In the genomic region with DNA sequence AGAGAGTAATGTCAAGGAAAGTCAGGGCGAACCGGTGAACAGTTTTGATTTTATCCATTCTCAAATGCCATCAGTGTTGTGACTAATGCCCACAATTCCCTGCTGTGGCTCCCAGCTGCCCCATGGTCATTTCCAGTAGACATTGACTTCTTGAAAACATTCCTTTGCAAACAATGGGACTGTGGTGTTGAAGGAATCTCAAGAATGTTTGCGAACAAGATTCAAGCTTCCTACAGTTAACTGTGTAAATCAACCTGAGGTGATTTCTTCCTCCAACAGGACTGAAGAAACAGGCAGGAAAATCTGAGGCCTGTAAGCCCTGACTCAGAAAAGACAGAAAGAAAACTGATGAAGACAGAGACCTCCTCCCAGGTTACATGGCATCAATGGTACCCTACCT, we compare ENCODE assay signal across 18 mouse cellular contexts.
A peak's percentile ranks its signal among the peaks of the same experiment; 100 is the strongest.
DNase-seq lines count a peak whose midpoint lies in the region; ATAC-seq and TF ChIP-seq lines count a peak whose summit lies in the region.
"Had no signal": no experiment of that assay in that cellular context is flagged by ENCODE, and none has a peak within 500 bp of the region (broad histone marks: within the 10 kb centered on the region; RNA-seq: fewer than 3 reads in every experiment).

No protein-coding gene starts in this region.

- no peak for TF ChIP-seq CTCF in lung, adult 2 months (IDR thresholded peaks at IDR 0.05; ENCODE audit: insufficient read depth, low read length)
- no peak for TF ChIP-seq CTCF in embryonic fibroblast, embryonic 13.5 days (IDR thresholded peaks at IDR 0.05; ENCODE audit: borderline replicate concordance, insufficient read depth, low read length)

- no peak for TF ChIP-seq POLR2A in lung, adult 2 months (IDR thresholded peaks at IDR 0.05; ENCODE audit: borderline replicate concordance, extremely low read depth, low read depth, low read length)
- TF ChIP-seq POLR2A in embryonic fibroblast, embryonic 13.5 days (IDR thresholded peaks at IDR 0.05; ENCODE audit: low read depth, low read length) = no peak

- no peaks in the 10 kb centered on the region for H3K9me3 ChIP-seq in lung, embryonic 16.5 days (ENCODE audit: control insufficient read depth, low read length)
- H3K9me3 ChIP-seq in forebrain, embryonic 15.5 days = no peaks in the 10 kb centered on the region
- H3K9me3 ChIP-seq: embryonic facial prominence, embryonic 15.5 days; heart, embryonic 12.5 days; hindbrain, embryonic 10.5 days had no signal

- H3K4me3 ChIP-seq in lung, embryonic 16.5 days (ENCODE audit: low read length) = no peak overlapping the region
- no peak overlapping the region for H3K4me3 ChIP-seq in lung, adult 2 months (replicated peaks; ENCODE audit: extremely low read depth, low read depth, low read length)
- no peak overlapping the region for H3K4me3 ChIP-seq in embryonic fibroblast, embryonic 13.5 days (ENCODE audit: insufficient read depth, low read length)
- H3K4me3 ChIP-seq in forebrain, embryonic 15.5 days = no peak overlapping the region
- H3K4me3 ChIP-seq: embryonic facial prominence, embryonic 15.5 days; heart, embryonic 12.5 days; hindbrain, embryonic 10.5 days had no signal

- H3K36me3 ChIP-seq in lung, embryonic 16.5 days (ENCODE audit: control insufficient read depth, insufficient read depth, low read length) = no peaks in the 10 kb centered on the region
- H3K36me3 ChIP-seq in forebrain, embryonic 15.5 days = no peaks in the 10 kb centered on the region
- H3K36me3 ChIP-seq: embryonic facial prominence, embryonic 15.5 days; heart, embryonic 12.5 days; hindbrain, embryonic 10.5 days had no signal

- H3K4me1 ChIP-seq in lung, embryonic 16.5 days (replicated peaks; ENCODE audit: control insufficient read depth, insufficient read depth, low read length) = no peaks in the 10 kb centered on the region
- no peaks in the 10 kb centered on the region for H3K4me1 ChIP-seq in lung, adult 2 months (ENCODE audit: control insufficient read depth, insufficient read depth, low read length)
- H3K4me1 ChIP-seq in embryonic fibroblast, embryonic 13.5 days (ENCODE audit: control insufficient read depth, insufficient read depth, low read length) = peaks cover 10% of the 10 kb centered on the region
- no peaks in the 10 kb centered on the region for H3K4me1 ChIP-seq in forebrain, embryonic 15.5 days
- H3K4me1 ChIP-seq: embryonic facial prominence, embryonic 15.5 days; heart, embryonic 12.5 days; hindbrain, embryonic 10.5 days had no signal

- H3K27me3 ChIP-seq in lung, embryonic 16.5 days (ENCODE audit: control insufficient read depth, insufficient read depth, low read depth, low read length) = no peaks in the 10 kb centered on the region
- H3K27me3 ChIP-seq in forebrain, embryonic 15.5 days = no peaks in the 10 kb centered on the region
- H3K27me3 ChIP-seq: embryonic facial prominence, embryonic 15.5 days; heart, embryonic 12.5 days had no signal

- 51% methylated on average over 3 of the region's 3 CpGs for WGBS in lung, embryonic 16.5 days
- WGBS in lung, adult 2 months = 60% methylated on average over 3 of the region's 3 CpGs
- 88% methylated on average over 3 of the region's 3 CpGs for WGBS in forebrain, embryonic 15.5 days

- DNase-seq in lung, adult 2 months = no peak
- DNase-seq in Muller cell, postnatal 12 days (ENCODE audit: inconsistent ontology term) = peak; percentile 88
- no peak for DNase-seq in cerebellum, postnatal 36 days
- DNase-seq: adrenal gland, adult 8-10 months; adrenal gland, postnatal 36 days; cerebellum, adult 2 months; cerebellum, postnatal 10 days; embryo, embryonic 11 days; gastrocnemius, postnatal 25 days had no signal

- H3K9ac ChIP-seq in lung, embryonic 16.5 days (ENCODE audit: low read length) = no peak overlapping the region
- H3K9ac ChIP-seq in forebrain, embryonic 15.5 days (replicated peaks) = no peak overlapping the region
- H3K9ac ChIP-seq: embryonic facial prominence, embryonic 15.5 days; heart, embryonic 12.5 days; hindbrain, embryonic 14.5 days had no signal

- H3K27ac ChIP-seq in lung, embryonic 16.5 days (ENCODE audit: low read length) = no peak overlapping the region
- H3K27ac ChIP-seq in embryonic fibroblast, embryonic 13.5 days (ENCODE audit: insufficient read depth, low read length) = peak overlapping the region; percentile 76
- H3K27ac ChIP-seq in forebrain, embryonic 15.5 days (replicated peaks) = no peak overlapping the region
- H3K27ac ChIP-seq: embryonic facial prominence, embryonic 15.5 days; hindbrain, embryonic 10.5 days; hindbrain, embryonic 14.5 days had no signal

- no peak overlapping the region for H3K4me2 ChIP-seq in lung, embryonic 16.5 days (ENCODE audit: low read depth, low read length)
- H3K4me2 ChIP-seq in forebrain, embryonic 15.5 days (replicated peaks) = no peak overlapping the region
- H3K4me2 ChIP-seq: embryonic facial prominence, embryonic 15.5 days; heart, embryonic 12.5 days; hindbrain, embryonic 14.5 days had no signal

- peak; percentile 54 for ATAC-seq in lung, embryonic 16.5 days (ENCODE audit: low read depth)
- ATAC-seq in forebrain, embryonic 15.5 days (replicated peaks) = no peak
- ATAC-seq: forebrain, embryonic 16.5 days; Patski had no signal
